Mouse (Mus musculus) hindbrain, embryonic 13.5 days (tissue): ENCODE data around the gene Sctr. TPM values are rescaled to one million over a fixed set of nuclear protein-coding genes. Genes with fewer than 3 reads are reported as not detected.

Experiments
- ATAC-seq: fragments of 200-750 bp; cut with Nextera tagmentation; 2 replicates; pipeline ENCODE4 v1.8.0; 2017; ENCODE audit warnings: moderate TSS enrichment; ENCODE audit not compliant: low FRiP score
- H3K27ac ChIP-seq: fragments of 300-500 bp; sonication (generic); 2 replicates; pipeline ENCODE4 v1.5.1; 2015; ENCODE audit warnings: inconsistent platforms, mild to moderate bottlenecking, moderate library complexity
- H3K27me3 ChIP-seq: fragments of 300-500 bp; sonication (generic); 2 replicates; pipeline ENCODE4 v1.6.1; 2015; ENCODE audit warnings: mild to moderate bottlenecking, inconsistent platforms
- H3K36me3 ChIP-seq: fragments of 300-500 bp; sonication (generic); 2 replicates; pipeline ENCODE4 v1.6.1; 2015; ENCODE audit warnings: mild to moderate bottlenecking, inconsistent platforms
- H3K4me1 ChIP-seq: fragments of 300-500 bp; sonication (generic); replicated peaks from 2 replicates; pipeline ENCODE4 v1.6.1; 2015; ENCODE audit warnings: inconsistent platforms
- H3K4me2 ChIP-seq: fragments of 300-500 bp; sonication (generic); 2 replicates; pipeline ENCODE4 v1.6.1; 2015; ENCODE audit warnings: inconsistent platforms, mild to moderate bottlenecking, moderate library complexity
- H3K4me3 ChIP-seq: fragments of 300-500 bp; sonication (generic); 2 replicates; pipeline ENCODE4 v1.5.1; 2015; ENCODE audit warnings: mild to moderate bottlenecking, inconsistent platforms
- H3K9ac ChIP-seq: fragments of 300-500 bp; sonication (generic); 2 replicates; pipeline ENCODE4 v1.6.1; 2015; ENCODE audit warnings: mild to moderate bottlenecking, inconsistent platforms
- H3K9me3 ChIP-seq: fragments of 300-500 bp; sonication (generic); 2 replicates; pipeline ENCODE4 v1.6.1; 2016; ENCODE audit warnings: inconsistent platforms
- WGBS: fragments of 180-500 bp; shearing (Covaris S2); methylation state at CpG from one replicate; pipeline ENCODE4 v1.1.7; 2015; 5-methylcytosine and 5-hydroxymethylcytosine counted together
- polyA plus RNA-seq: library from polyadenylated mRNA; unstranded; fragments of >200 nt; fragmentation: Nextera tagmentation; extraction: Ambion mirVana; gene quantifications from 2 replicates; pipeline ENCODE4 v1.2.1, GENCODE M21; 2015

Gene Sctr
- polyA plus RNA-seq, 1 experiment from 2014 or later: 1.0 TPM

GRCm38 (mm10) chr1:120033469-120033854 lies 26.8 kb downstream of the Sctr start:
- 80% methylated on average over 2 of the region's 2 CpGs for WGBS
- Histone ChIP-seq H3K4me2 (no peak overlapping the region), H3K9me3 (no peaks in the 10 kb centered on the region), H3K4me1 (0 out of 2 replicates have a peak, but pooled peaks cover 3% of the 10 kb centered on the region), H3K9ac (no peak overlapping the region), H3K36me3 (no peaks in the 10 kb centered on the region), H3K27me3 (no peaks in the 10 kb centered on the region), H3K4me3 (no peak overlapping the region), H3K27ac (no peak overlapping the region)
- ATAC-seq: no peak

- Histone ChIP-seq H3K9me3 (no peaks in the 10 kb centered on the region), H3K36me3 (no peaks in the 10 kb centered on the region), H3K4me2 (no peak overlapping the region), H3K4me3 (no peak overlapping the region), H3K27me3 (no peaks in the 10 kb centered on the region), H3K27ac (no peak overlapping the region), H3K4me1 (0 out of 2 replicates have a peak, but pooled peaks cover 3% of the 10 kb centered on the region), H3K9ac (no peak overlapping the region)
- ATAC-seq: no peak
- 56% methylated on average over 1 of the region's 1 CpGs for WGBS
These were observed 28.1 kb downstream of the Sctr start for GRCm38 (mm10) chr1:120034793-120035192.

- H3K27ac ChIP-seq: no peak overlapping the region
- WGBS: 76% methylated on average over 7 of the region's 7 CpGs
- H3K36me3 ChIP-seq: no peaks in the 10 kb centered on the region
- H3K4me3 ChIP-seq: no peak overlapping the region
- H3K4me1 ChIP-seq: 0 out of 2 replicates have a peak, but pooled peaks cover 3% of the 10 kb centered on the region
- H3K4me2 ChIP-seq: no peak overlapping the region
- no peak for ATAC-seq
- no peaks in the 10 kb centered on the region for H3K27me3 ChIP-seq
- H3K9me3 ChIP-seq: no peaks in the 10 kb centered on the region
- no peak overlapping the region for H3K9ac ChIP-seq
These were observed 28.9 kb downstream of the Sctr start for GRCm38 (mm10) chr1:120035456-120036034.

- Histone ChIP-seq H3K4me3 (no peak overlapping the region), H3K4me2 (no peak overlapping the region), H3K27me3 (no peaks in the 10 kb centered on the region), H3K4me1 (0 out of 2 replicates have a peak, but pooled peaks cover 3% of the 10 kb centered on the region), H3K9ac (no peak overlapping the region), H3K36me3 (no peaks in the 10 kb centered on the region), H3K27ac (no peak overlapping the region), H3K9me3 (no peaks in the 10 kb centered on the region)
- no peak for ATAC-seq
- 67% methylated on average over 9 of the region's 9 CpGs for WGBS
These were observed 30.5 kb downstream of the Sctr start for GRCm38 (mm10) chr1:120037021-120037683.

GRCm38 (mm10) chr1:120038594-120038993 lies 31.9 kb downstream of the Sctr start:
- Histone ChIP-seq H3K27me3 (no peaks in the 10 kb centered on the region), H3K36me3 (no peaks in the 10 kb centered on the region), H3K4me3 (no peak overlapping the region), H3K9me3 (no peaks in the 10 kb centered on the region), H3K4me1 (0 out of 2 replicates have a peak, but pooled peaks cover 3% of the 10 kb centered on the region), H3K27ac (no peak overlapping the region), H3K9ac (no peak overlapping the region), H3K4me2 (no peak overlapping the region)
- WGBS: 78% methylated on average over 9 of the region's 9 CpGs
- no peak for ATAC-seq

GRCm38 (mm10) chr1:120042421-120042820 lies 35.7 kb downstream of the Sctr start:
- no peak for ATAC-seq
- H3K4me1 ChIP-seq: no peaks in the 10 kb centered on the region
- H3K9ac ChIP-seq: no peak overlapping the region
- no peaks in the 10 kb centered on the region for H3K27me3 ChIP-seq
- WGBS: 70% methylated on average over 8 of the region's 8 CpGs
- H3K4me2 ChIP-seq: no peak overlapping the region
- H3K9me3 ChIP-seq: no peaks in the 10 kb centered on the region
- no peaks in the 10 kb centered on the region for H3K36me3 ChIP-seq
- no peak overlapping the region for H3K4me3 ChIP-seq
- H3K27ac ChIP-seq: no peak overlapping the region

- no peaks in the 10 kb centered on the region for H3K9me3 ChIP-seq
- no peaks in the 10 kb centered on the region for H3K4me1 ChIP-seq
- no peaks in the 10 kb centered on the region for H3K27me3 ChIP-seq
- H3K4me2 ChIP-seq: no peak overlapping the region
- no peak overlapping the region for H3K9ac ChIP-seq
- H3K27ac ChIP-seq: no peak overlapping the region
- ATAC-seq: no peak
- H3K4me3 ChIP-seq: no peak overlapping the region
- WGBS: 91% methylated on average over 16 of the region's 16 CpGs
- no peaks in the 10 kb centered on the region for H3K36me3 ChIP-seq
These were observed 37.9 kb downstream of the Sctr start for GRCm38 (mm10) chr1:120044584-120044983.

GRCm38 (mm10) chr1:120047325-120047724 lies 40.6 kb downstream of the Sctr start:
- H3K27me3 ChIP-seq: no peaks in the 10 kb centered on the region
- no peak overlapping the region for H3K4me2 ChIP-seq
- ATAC-seq: no peak
- no peak overlapping the region for H3K27ac ChIP-seq
- H3K4me1 ChIP-seq: no peaks in the 10 kb centered on the region
- no peak overlapping the region for H3K4me3 ChIP-seq
- no peak overlapping the region for H3K9ac ChIP-seq
- no peaks in the 10 kb centered on the region for H3K36me3 ChIP-seq
- H3K9me3 ChIP-seq: no peaks in the 10 kb centered on the region

- Histone ChIP-seq H3K4me3 (no peak overlapping the region), H3K36me3 (no peaks in the 10 kb centered on the region), H3K9me3 (no peaks in the 10 kb centered on the region), H3K9ac (no peak overlapping the region), H3K4me2 (no peak overlapping the region), H3K4me1 (no peaks in the 10 kb centered on the region), H3K27ac (no peak overlapping the region), H3K27me3 (no peaks in the 10 kb centered on the region)
- 19% methylated on average over 1 of the region's 1 CpGs for WGBS
- no peak for ATAC-seq
These were observed 44.4 kb downstream of the Sctr start for GRCm38 (mm10) chr1:120051070-120051469.

GRCm38 (mm10) chr1:120054997-120055396 lies 48.3 kb downstream of the Sctr start:
- H3K4me1 ChIP-seq: no peaks in the 10 kb centered on the region
- H3K4me2 ChIP-seq: no peak overlapping the region
- ATAC-seq: no peak
- no peak overlapping the region for H3K4me3 ChIP-seq
- no peaks in the 10 kb centered on the region for H3K9me3 ChIP-seq
- H3K27ac ChIP-seq: no peak overlapping the region
- H3K27me3 ChIP-seq: no peaks in the 10 kb centered on the region
- no peak overlapping the region for H3K9ac ChIP-seq
- no peaks in the 10 kb centered on the region for H3K36me3 ChIP-seq
- 94% methylated on average over 6 of the region's 6 CpGs for WGBS

GRCm38 (mm10) chr1:120055475-120055874 lies 48.8 kb downstream of the Sctr start:
- H3K36me3 ChIP-seq: no peaks in the 10 kb centered on the region
- 80% methylated on average over 6 of the region's 6 CpGs for WGBS
- H3K27me3 ChIP-seq: no peaks in the 10 kb centered on the region
- H3K4me3 ChIP-seq: no peak overlapping the region
- H3K9me3 ChIP-seq: no peaks in the 10 kb centered on the region
- no peaks in the 10 kb centered on the region for H3K4me1 ChIP-seq
- H3K4me2 ChIP-seq: no peak overlapping the region
- no peak overlapping the region for H3K9ac ChIP-seq
- no peak for ATAC-seq
- no peak overlapping the region for H3K27ac ChIP-seq

GRCm38 (mm10) chr1:120056236-120056635 lies 49.5 kb downstream of the Sctr start:
- WGBS: 57% methylated on average over 7 of the region's 7 CpGs
- H3K4me1 ChIP-seq: no peaks in the 10 kb centered on the region
- no peaks in the 10 kb centered on the region for H3K36me3 ChIP-seq
- no peak for ATAC-seq
- no peaks in the 10 kb centered on the region for H3K9me3 ChIP-seq
- H3K27ac ChIP-seq: no peak overlapping the region
- H3K4me2 ChIP-seq: no peak overlapping the region
- H3K4me3 ChIP-seq: no peak overlapping the region
- no peak overlapping the region for H3K9ac ChIP-seq
- no peaks in the 10 kb centered on the region for H3K27me3 ChIP-seq

- no peak for ATAC-seq
- H3K27me3 ChIP-seq: no peaks in the 10 kb centered on the region
These were observed 50.4 kb downstream of the Sctr start for GRCm38 (mm10) chr1:120057044-120057443.

More at GRCm38 (mm10) chr1:120057044-120057443, 50.4 kb downstream of the Sctr start:
- WGBS: 79% methylated on average over 14 of the region's 14 CpGs
- no peak overlapping the region for H3K27ac ChIP-seq
- H3K4me1 ChIP-seq: no peaks in the 10 kb centered on the region
- H3K36me3 ChIP-seq: no peaks in the 10 kb centered on the region
- H3K4me2 ChIP-seq: no peak overlapping the region
- H3K4me3 ChIP-seq: no peak overlapping the region
- no peaks in the 10 kb centered on the region for H3K9me3 ChIP-seq
- no peak overlapping the region for H3K9ac ChIP-seq
